Mouse (Mus musculus) midbrain, embryonic 10.5 days (tissue): ENCODE measurements at regions not wholly inside any gene's neighbourhood (a gene's known extent, or its start where the extent isn't known, plus 50 kb on each side); places are given as distances from the start of the nearest gene placed in this dataset.
"Not testable (repeated sequence)": the region's sequence is repeated elsewhere in the genome, so short reads cannot be mapped to it uniquely, and the experiment has no call there.

Experiments used
- DNase-seq: peaks from one replicate; pipeline ENCODE4 v3.0.0-alpha.2; 2017; ENCODE audit warnings: low spot score
- H3K27ac ChIP-seq: fragments of 300-500 bp; sonication (generic); replicated peaks from 2 replicates; pipeline ENCODE4 v1.5.1; 2016; ENCODE audit warnings: mild to moderate bottlenecking
- H3K27me3 ChIP-seq: fragments of 300-500 bp; sonication (generic); 2 replicates; pipeline ENCODE4 v1.6.1; 2016; ENCODE audit warnings: low read depth, mild to moderate bottlenecking; ENCODE audit not compliant: poor library complexity, severe bottlenecking
- H3K36me3 ChIP-seq: fragments of 300-500 bp; sonication (generic); 2 replicates; pipeline ENCODE4 v1.6.1; 2016; ENCODE audit warnings: mild to moderate bottlenecking, moderate library complexity
- H3K4me1 ChIP-seq: fragments of 300-500 bp; sonication (generic); 2 replicates; pipeline ENCODE4 v1.6.1; 2016
- H3K4me3 ChIP-seq: fragments of 300-500 bp; sonication (generic); 2 replicates; pipeline ENCODE4 v1.5.1; 2016; ENCODE audit warnings: mild to moderate bottlenecking, moderate library complexity
- H3K9me3 ChIP-seq: fragments of 300-500 bp; sonication (generic); replicated peaks from 2 replicates; pipeline ENCODE4 v1.6.1; 2016; ENCODE audit warnings: mild to moderate bottlenecking
- WGBS: fragments of 180-500 bp; shearing (Covaris S2); methylation state at CpG from one replicate; pipeline ENCODE4 v1.1.7; 2016; 5-methylcytosine and 5-hydroxymethylcytosine counted together

DNA sequence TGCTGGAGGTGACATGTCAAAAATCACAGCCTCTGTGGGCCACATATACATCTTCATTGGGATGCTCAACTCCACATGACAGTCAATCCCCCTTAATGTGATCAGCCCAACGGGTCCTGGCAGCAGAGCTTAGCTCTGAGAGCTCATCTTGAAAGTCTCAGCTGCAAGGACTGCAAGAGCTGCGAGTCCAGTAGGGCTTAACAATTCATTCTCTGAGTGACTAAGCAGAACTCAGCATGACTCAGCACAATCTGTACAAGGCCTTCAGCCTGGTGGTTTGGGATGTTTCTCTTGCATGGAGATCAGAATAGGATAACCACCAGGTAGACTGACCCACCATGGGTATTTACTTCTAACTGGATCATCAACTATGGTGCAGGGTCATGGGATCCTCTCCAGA is 399.2 kb upstream of the Cdh5 start:
- no peak for DNase-seq
- Histone ChIP-seq H3K27ac (no peak overlapping the region), H3K4me1 (no peaks in the 10 kb centered on the region), H3K36me3 (no peaks in the 10 kb centered on the region), H3K27me3 (no peaks in the 10 kb centered on the region), H3K4me3 (no peak overlapping the region), H3K9me3 (no peaks in the 10 kb centered on the region)
- 66% methylated on average over 2 of the region's 2 CpGs for WGBS

DNA sequence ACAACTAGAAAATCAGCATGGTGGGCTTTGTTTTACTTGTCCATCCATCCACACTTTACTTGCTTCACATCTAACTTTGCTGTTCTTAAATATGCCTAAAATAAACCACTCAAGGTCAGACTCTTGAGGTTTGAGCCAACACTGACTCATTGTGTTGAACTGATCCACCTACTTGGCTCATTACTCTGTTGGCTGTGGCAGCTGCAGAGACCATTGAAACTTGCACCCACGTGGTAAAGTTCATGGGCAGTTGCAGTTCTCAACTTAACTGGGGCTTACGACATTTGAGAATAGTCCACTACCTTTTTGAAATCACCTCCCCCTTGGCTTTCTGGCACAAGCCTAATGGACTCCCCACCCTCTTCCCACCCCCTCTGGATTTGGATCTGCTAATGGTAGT is 395.3 kb upstream of the Cdh5 start:
- H3K4me1 ChIP-seq, result no peaks in the 10 kb centered on the region
- H3K36me3 ChIP-seq, result no peaks in the 10 kb centered on the region
- H3K4me3 ChIP-seq, result no peak overlapping the region
- H3K9me3 ChIP-seq, result no peaks in the 10 kb centered on the region
- DNase-seq, result no peak
- H3K27ac ChIP-seq, result no peak overlapping the region
- 90% methylated on average over 2 of the region's 2 CpGs for WGBS
- H3K27me3 ChIP-seq, result no peaks in the 10 kb centered on the region

DNA sequence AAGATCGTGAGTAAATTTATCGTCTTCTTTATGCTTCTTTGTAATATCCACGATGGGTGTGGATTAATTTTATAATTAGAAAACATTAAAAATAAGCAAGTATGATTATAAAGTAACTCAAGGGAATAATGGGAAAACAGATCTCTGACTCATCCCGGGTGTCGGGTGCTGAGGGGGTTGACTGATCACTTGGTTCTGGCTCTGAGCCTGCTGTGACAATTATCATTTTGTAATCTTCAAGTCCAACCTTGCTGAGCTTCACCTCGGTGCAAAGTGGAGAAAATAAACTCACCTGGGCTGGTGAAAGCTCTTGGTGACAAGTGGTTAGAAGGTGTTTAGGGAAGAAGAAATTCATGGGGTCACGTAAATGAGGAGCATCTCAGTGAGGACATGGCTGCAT is 390.6 kb upstream of the Cdh5 start:
- H3K36me3 ChIP-seq, H3K27me3 ChIP-seq, H3K9me3 ChIP-seq, H3K4me3 ChIP-seq, H3K27ac ChIP-seq, H3K4me1 ChIP-seq, DNase-seq: not testable (repeated sequence)
- WGBS, result 85% methylated on average over 7 of the region's 7 CpGs

DNA sequence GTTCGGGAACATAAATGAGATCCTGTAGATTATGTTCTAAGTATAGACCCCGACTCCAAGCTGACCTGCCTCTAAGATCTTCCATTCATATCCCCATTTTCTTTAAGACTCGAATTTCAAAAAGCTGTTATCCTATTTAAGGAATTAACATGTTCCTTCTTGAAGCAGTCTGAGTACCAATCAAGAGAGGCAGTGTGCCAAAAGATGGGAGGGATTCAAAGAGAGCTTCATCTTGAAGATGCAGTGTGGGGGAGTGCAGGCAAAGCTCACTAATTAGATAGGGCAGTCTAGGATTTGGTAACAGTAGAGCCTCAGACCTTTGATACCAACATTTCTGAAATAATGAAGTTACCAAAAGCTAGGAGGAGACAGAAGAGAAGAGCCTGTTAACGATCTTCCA is 383.7 kb upstream of the Cdh5 start:
- no peak overlapping the region for H3K4me3 ChIP-seq
- no peaks in the 10 kb centered on the region for H3K4me1 ChIP-seq
- H3K27ac ChIP-seq, result no peak overlapping the region
- no peaks in the 10 kb centered on the region for H3K27me3 ChIP-seq
- no peaks in the 10 kb centered on the region for H3K36me3 ChIP-seq
- DNase-seq, result no peak
- H3K9me3 ChIP-seq, result no peaks in the 10 kb centered on the region
- 86% methylated on average over 4 of the region's 4 CpGs for WGBS

DNA sequence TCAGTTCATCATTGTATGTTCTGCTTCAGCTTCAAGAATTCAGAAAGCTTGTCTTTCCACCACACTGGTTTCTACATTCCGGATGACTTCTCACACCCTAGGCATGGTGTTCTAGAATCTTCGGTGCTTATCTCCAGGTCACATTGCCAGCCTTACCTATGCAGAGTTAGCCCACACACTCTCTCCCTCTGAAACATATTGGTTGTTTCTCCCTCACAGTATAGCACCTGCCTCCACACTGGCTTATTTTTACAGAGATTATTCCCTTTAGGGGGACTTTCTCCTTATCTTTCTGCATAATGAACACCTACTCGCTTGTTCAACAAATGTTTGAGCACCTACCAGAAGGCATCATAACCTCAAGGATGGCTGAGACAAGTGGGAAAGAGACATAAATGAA is 368.0 kb upstream of the Cdh5 start:
- 94% methylated on average over 3 of the region's 3 CpGs for WGBS
- H3K27me3 ChIP-seq, result no peaks in the 10 kb centered on the region

DNA sequence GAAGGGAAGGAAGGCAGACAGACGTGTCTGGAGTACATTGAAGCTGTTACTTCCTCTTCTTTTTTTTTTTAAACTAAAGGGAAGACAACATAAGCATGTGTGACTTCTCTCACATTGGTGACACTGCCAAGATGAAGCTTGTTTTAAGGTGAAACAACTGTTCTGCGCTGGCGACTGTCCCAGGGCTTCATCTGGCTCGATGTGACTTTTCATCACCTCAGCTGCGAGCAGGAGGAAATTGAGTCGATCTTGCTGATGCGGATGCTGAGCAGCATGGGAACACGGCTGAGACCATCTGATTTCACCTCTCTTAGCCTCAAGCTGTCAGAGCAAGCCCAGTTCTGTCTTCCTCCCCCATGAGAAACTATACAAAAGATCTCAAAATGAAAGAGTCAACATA is 363.1 kb upstream of the Cdh5 start:
- 86% methylated on average over 8 of the region's 8 CpGs for WGBS

More for the DNA sequence above, 368.0 kb upstream of the Cdh5 start:
- Histone ChIP-seq H3K4me1 (no peaks in the 10 kb centered on the region), H3K9me3 (no peaks in the 10 kb centered on the region), H3K27ac (no peak overlapping the region), H3K36me3 (no peaks in the 10 kb centered on the region), H3K4me3 (no peak overlapping the region)
- DNase-seq, result no peak

DNA sequence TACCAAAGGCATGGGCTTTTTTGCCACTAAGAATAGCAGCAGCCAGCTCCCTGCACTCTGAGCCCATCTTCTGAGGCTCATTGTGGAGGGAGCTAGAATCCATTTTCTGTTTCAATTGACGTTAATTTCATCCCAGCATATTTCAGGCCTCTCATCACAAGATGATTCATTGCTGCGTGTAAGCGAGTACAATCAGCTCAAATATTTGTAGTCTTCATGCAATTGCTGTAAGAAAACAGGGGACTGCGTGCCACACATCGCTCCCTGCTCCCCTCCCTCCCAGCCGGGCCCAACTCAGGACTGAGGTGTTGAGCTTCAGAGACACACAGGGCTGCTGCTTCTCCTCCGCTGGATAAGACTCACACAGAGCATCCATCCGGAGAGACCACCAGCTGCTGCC is 360.0 kb upstream of the Cdh5 start:
- 82% methylated on average over 8 of the region's 8 CpGs for WGBS
- no peak overlapping the region for H3K4me3 ChIP-seq
- no peaks in the 10 kb centered on the region for H3K27me3 ChIP-seq

More for the DNA sequence above, 363.1 kb upstream of the Cdh5 start:
- Histone ChIP-seq H3K4me1 (no peaks in the 10 kb centered on the region), H3K9me3 (no peaks in the 10 kb centered on the region), H3K36me3 (no peaks in the 10 kb centered on the region), H3K27me3 (no peaks in the 10 kb centered on the region), H3K4me3 (no peak overlapping the region), H3K27ac (no peak overlapping the region)
- DNase-seq, result no peak

DNA sequence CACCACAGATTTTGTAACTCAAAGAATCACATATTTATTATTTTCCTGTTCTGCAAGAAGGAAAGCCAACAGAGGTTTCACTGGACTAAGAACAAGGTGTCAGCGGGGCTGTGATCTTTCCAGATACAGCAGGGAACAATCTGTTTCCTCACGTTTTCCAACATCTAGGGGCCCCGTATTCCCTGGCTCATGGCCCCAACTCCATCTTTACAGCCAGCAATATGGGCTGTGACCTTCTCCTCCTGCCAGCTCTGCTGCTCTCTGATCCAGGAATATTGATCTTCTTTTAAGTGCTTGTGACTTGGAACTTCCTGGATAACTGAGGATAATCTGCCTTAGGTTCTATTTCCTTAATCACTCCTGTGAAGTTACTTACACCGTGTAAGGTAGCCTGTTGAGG is 352.7 kb upstream of the Cdh5 start:
- H3K4me3 ChIP-seq, result no peak overlapping the region
- H3K27ac ChIP-seq, result no peak overlapping the region
- WGBS, result 86% methylated on average over 4 of the region's 4 CpGs

More for the DNA sequence above, 360.0 kb upstream of the Cdh5 start:
- Histone ChIP-seq H3K4me1 (no peaks in the 10 kb centered on the region), H3K9me3 (no peaks in the 10 kb centered on the region), H3K27ac (no peak overlapping the region), H3K36me3 (no peaks in the 10 kb centered on the region)
- DNase-seq, result no peak

DNA sequence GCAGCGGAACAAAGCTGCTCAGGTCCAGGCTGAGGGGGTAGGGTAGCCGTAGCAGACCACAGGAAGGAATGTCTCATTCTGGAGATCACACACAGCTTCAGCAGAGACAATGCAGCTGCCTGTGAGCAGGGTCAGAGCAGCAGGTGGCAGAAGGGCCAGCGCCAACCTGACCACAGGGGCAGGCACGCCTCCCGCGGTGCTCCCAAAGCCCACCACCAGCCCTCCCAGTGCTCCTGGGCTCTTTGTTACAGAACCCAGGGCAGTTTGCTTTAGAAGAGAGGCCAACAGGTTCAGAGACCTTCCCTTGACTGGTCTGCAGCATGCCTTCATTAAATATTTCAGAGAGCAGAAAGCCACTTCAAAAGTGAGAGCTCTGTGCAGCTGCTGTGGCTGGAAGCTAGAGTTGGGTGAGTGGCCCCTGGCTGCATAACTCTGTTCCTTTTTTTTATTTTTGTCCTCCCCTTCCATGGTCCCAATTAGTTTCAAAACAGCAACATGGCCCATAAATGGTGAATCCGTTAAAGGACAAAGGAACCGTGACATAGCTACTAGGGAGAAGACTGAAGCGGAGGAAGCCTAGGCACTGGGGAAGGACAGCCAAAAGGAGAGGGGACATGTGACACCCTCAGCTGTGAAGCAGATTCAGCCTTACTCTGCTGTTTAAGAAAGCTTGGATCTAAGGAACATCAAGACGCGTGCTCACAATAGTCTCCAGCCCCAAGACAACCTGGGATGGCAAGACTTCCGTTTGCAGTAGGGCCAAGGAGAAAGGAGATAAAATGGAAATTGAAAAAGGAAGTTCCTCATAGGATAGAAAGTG is 350.9 kb upstream of the Cdh5 start:
- peak; percentile 30 for DNase-seq

More for the DNA sequence above, 352.7 kb upstream of the Cdh5 start:
- Histone ChIP-seq H3K9me3 (no peaks in the 10 kb centered on the region), H3K27me3 (peaks cover 6% of the 10 kb centered on the region), H3K4me1 (peaks cover 12% of the 10 kb centered on the region), H3K36me3 (no peaks in the 10 kb centered on the region)
- DNase-seq, result no peak

DNA sequence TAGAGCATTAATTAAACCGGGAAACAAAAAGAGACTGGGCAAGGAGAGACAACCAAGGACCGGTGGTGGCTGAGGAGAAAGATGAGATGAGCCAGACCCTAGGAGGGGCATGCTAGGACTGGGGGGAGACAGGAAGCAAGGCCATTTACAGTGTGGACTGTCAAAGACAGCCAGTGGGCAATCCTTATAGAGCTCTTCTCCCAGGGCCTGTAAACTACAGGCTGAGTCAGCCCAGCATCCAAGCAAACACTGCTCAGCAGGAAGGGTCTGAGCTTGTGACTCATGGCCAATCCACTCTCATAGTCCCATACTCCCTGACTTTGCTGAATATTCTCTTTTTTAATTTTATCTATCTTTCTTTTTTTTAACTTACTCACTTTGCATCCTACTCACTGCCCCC is 350.3 kb upstream of the Cdh5 start:
- no peak for DNase-seq
- H3K4me1 ChIP-seq, result peaks cover 12% of the 10 kb centered on the region
- no peaks in the 10 kb centered on the region for H3K9me3 ChIP-seq
- H3K36me3 ChIP-seq, result no peaks in the 10 kb centered on the region
- H3K27ac ChIP-seq, result no peak overlapping the region
- WGBS, result 81% methylated on average over 2 of the region's 2 CpGs
- H3K27me3 ChIP-seq, result peaks cover 6% of the 10 kb centered on the region
- H3K4me3 ChIP-seq, result no peak overlapping the region

More for the DNA sequence above, 350.9 kb upstream of the Cdh5 start:
- Histone ChIP-seq H3K36me3 (no peaks in the 10 kb centered on the region), H3K4me3 (no peak overlapping the region), H3K27ac (peak overlapping the region; percentile 70), H3K9me3 (no peaks in the 10 kb centered on the region), H3K27me3 (peaks cover 6% of the 10 kb centered on the region), H3K4me1 (peaks cover 12% of the 10 kb centered on the region)
- WGBS, result 42% methylated on average over 12 of the region's 12 CpGs

DNA sequence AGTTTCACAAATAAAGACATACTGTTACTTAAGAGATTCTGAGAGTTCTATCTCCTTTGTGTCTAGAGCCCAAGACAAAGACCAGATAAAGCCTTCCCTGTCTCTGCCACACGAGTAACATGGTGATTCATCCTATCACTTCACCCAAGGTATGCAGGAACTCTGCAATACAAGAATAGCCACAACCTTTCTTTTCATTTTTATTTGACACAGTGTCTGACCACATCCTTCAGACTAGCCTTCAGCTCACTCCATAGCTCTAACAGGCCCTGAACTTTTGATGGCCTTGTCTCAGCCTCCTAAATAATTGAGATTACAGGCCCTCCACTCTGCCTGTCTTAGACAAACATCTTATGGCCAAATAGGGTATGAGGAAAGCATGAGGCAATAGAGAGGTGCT is 337.6 kb upstream of the Cdh5 start:
- no peaks in the 10 kb centered on the region for H3K9me3 ChIP-seq
- no peak for DNase-seq
- WGBS, result 84% methylated on average over 1 of the region's 1 CpGs

DNA sequence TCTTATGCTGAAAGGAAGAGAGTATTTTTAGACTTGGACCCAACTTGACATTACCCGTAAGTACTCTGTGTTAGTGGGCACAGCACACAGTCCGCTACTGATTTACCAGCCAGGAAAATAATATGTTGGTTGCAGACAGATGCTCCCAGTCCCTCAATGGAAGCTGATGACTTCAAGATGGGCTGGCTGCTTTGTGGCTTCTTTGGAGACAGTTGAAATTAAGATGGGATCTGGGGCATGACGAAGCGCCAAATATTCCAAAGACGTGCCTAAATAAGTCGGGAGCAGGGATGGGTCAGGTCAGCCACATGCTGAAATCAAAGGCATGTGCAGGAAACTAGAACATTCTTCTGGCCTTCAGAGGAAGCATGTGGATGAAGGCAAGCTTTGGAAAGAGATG is 321.8 kb upstream of the Cdh5 start:
- Histone ChIP-seq H3K9me3 (no peaks in the 10 kb centered on the region), H3K4me1 (no peaks in the 10 kb centered on the region), H3K27me3 (no peaks in the 10 kb centered on the region), H3K36me3 (no peaks in the 10 kb centered on the region), H3K4me3 (no peak overlapping the region), H3K27ac (no peak overlapping the region)
- DNase-seq, result no peak
- WGBS, result 97% methylated on average over 6 of the region's 6 CpGs

More for the DNA sequence above, 337.6 kb upstream of the Cdh5 start:
- H3K4me3 ChIP-seq, result no peak overlapping the region
- no peak overlapping the region for H3K27ac ChIP-seq
- no peaks in the 10 kb centered on the region for H3K36me3 ChIP-seq
- H3K4me1 ChIP-seq, result no peaks in the 10 kb centered on the region
- H3K27me3 ChIP-seq, result no peaks in the 10 kb centered on the region

DNA sequence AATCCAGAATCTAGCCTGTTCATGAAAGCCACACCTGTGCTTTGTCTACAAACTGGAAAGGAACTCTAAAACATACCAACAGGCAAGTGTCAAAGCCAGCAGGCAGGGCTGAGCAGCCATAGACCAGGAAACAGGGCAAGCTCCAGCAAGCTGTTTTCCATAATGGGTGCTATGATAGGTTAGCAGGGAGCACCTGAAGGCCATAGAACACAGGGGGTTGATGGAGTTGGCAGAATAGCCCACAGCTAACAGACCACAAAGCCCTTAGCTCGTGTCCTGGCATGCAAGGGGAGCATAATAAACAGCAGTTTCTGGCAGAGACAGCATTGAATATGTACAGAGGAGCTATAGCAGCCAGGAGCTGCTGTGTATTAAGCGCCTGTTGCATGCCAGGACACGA is 313.1 kb upstream of the Cdh5 start:
- Histone ChIP-seq H3K27ac (no peak overlapping the region), H3K4me3 (no peak overlapping the region), H3K27me3 (no peaks in the 10 kb centered on the region), H3K4me1 (no peaks in the 10 kb centered on the region; the same call in 1 of the 2 replicates), H3K36me3 (no peaks in the 10 kb centered on the region), H3K9me3 (no peaks in the 10 kb centered on the region)
- WGBS, result 80% methylated on average over 3 of the region's 3 CpGs
- no peak for DNase-seq
